Mouse (Mus musculus) stomach, postnatal 0 days (tissue): ENCODE results near the gene Tbc1d5. TPM values are rescaled to one million over a fixed set of nuclear protein-coding genes. Genes with fewer than 3 reads are reported as not detected.

Source experiments
- ATAC-seq: fragments of 200-750 bp; cut with Nextera tagmentation; 2 replicates; pipeline ENCODE4 v1.8.0; 2017; ENCODE audit not compliant: low FRiP score, low TSS enrichment
- DNase-seq: peaks from one replicate; pipeline ENCODE4 v3.0.0-alpha.2; 2016; ENCODE audit warnings: low spot score
- H3K27ac ChIP-seq: fragments of 300-500 bp; sonication (generic); replicated peaks from 2 replicates; pipeline ENCODE4 v1.5.1; 2014; ENCODE audit warnings: mild to moderate bottlenecking, control low read depth
- H3K27me3 ChIP-seq: fragments of 300-500 bp; sonication (generic); 2 replicates; pipeline ENCODE4 v1.6.1; 2014; ENCODE audit warnings: low read length; ENCODE audit not compliant: control insufficient read depth, insufficient read depth
- H3K36me3 ChIP-seq: fragments of 300-500 bp; sonication (generic); 2 replicates; pipeline ENCODE4 v1.6.1; 2014; ENCODE audit warnings: low read length, mixed read lengths; ENCODE audit not compliant: control insufficient read depth, insufficient read depth
- H3K4me1 ChIP-seq: fragments of 300-500 bp; sonication (generic); replicated peaks from 2 replicates; pipeline ENCODE4 v1.6.1; 2014; ENCODE audit warnings: antibody characterized with exemption; ENCODE audit not compliant: control insufficient read depth, insufficient read depth
- H3K4me2 ChIP-seq: fragments of 300-500 bp; sonication (generic); replicated peaks from 2 replicates; pipeline ENCODE4 v1.6.1; 2014; ENCODE audit warnings: low read depth, mild to moderate bottlenecking, control low read depth, moderate library complexity
- H3K4me3 ChIP-seq: fragments of 300-500 bp; sonication (generic); 2 replicates; pipeline ENCODE4 v1.5.1; 2014; ENCODE audit warnings: low read depth, low read length, control low read depth
- H3K9ac ChIP-seq: fragments of 300-500 bp; sonication (generic); 2 replicates; pipeline ENCODE4 v1.6.1; 2014; ENCODE audit warnings: mild to moderate bottlenecking, low read length, control low read depth, mixed read lengths
- H3K9me3 ChIP-seq: fragments of 300-500 bp; sonication (generic); 2 replicates; pipeline ENCODE4 v1.6.1; 2016; ENCODE audit warnings: low read length; ENCODE audit not compliant: control insufficient read depth
- CTCF ChIP-seq: IDR thresholded peaks from 2 replicates; pipeline ENCODE4 v1.5.1; 2016; ENCODE audit warnings: antibody characterized with exemption, low read depth, mild to moderate bottlenecking, moderate library complexity
- EP300 ChIP-seq: optimal IDR thresholded peaks from 2 replicates; pipeline ENCODE3; 2016; ENCODE audit warnings: antibody characterized with exemption
- WGBS: fragments of 180-500 bp; shearing (Covaris S2); extraction: QIAGEN DNeasy Blood & Tissue Kit; methylation state at CpG from one replicate; pipeline ENCODE4 v1.1.7; 2014; 5-methylcytosine and 5-hydroxymethylcytosine counted together
- polyA plus RNA-seq: library from polyadenylated mRNA; unstranded; fragments of >200 nt; fragmentation: Nextera tagmentation; extraction: Ambion mirVana; gene quantifications from 2 replicates; pipeline ENCODE4 v1.2.1, GENCODE M21; 2015

The Tbc1d5 gene
- polyA plus RNA-seq, 1 experiment from 2014 or later: 2.8 TPM

- H3K36me3 ChIP-seq: no peaks in the 10 kb centered on the region
- no peak for ATAC-seq
- no peak overlapping the region for H3K27ac ChIP-seq
- no peak for TF ChIP-seq EP300
- TF ChIP-seq CTCF: no peak
- H3K9ac ChIP-seq: no peak overlapping the region
- H3K9me3 ChIP-seq: no peaks in the 10 kb centered on the region
- H3K4me2 ChIP-seq: no peak overlapping the region
- H3K4me1 ChIP-seq: no peaks in the 10 kb centered on the region
- no peak overlapping the region for H3K4me3 ChIP-seq
- 91% methylated on average over 5 of the region's 5 CpGs for WGBS
- peak; percentile 20 for DNase-seq
- no peaks in the 10 kb centered on the region for H3K27me3 ChIP-seq
These were observed 19.9 kb downstream of the Tbc1d5 start for GRCm38 (mm10) chr17:51159261-51159660.

GRCm38 (mm10) chr17:51150999-51151398 lies 28.2 kb downstream of the Tbc1d5 start:
- TF ChIP-seq CTCF (no peak), EP300 (no peak)
- ATAC-seq (no peak), DNase-seq (no peak)
- Histone ChIP-seq H3K27me3 (no peaks in the 10 kb centered on the region), H3K4me2 (no peak overlapping the region), H3K27ac (no peak overlapping the region), H3K36me3 (no peaks in the 10 kb centered on the region), H3K4me3 (no peak overlapping the region), H3K9me3 (no peaks in the 10 kb centered on the region), H3K4me1 (no peaks in the 10 kb centered on the region), H3K9ac (no peak overlapping the region)
- 55% methylated on average over 3 of the region's 3 CpGs for WGBS

- Histone ChIP-seq H3K9ac (no peak overlapping the region), H3K4me2 (no peak overlapping the region), H3K4me3 (no peak overlapping the region), H3K36me3 (no peaks in the 10 kb centered on the region), H3K27ac (no peak overlapping the region), H3K27me3 (no peaks in the 10 kb centered on the region), H3K4me1 (no peaks in the 10 kb centered on the region), H3K9me3 (no peaks in the 10 kb centered on the region)
- WGBS: 90% methylated on average over 4 of the region's 4 CpGs
- no peak for ATAC-seq
- TF ChIP-seq EP300: no peak
- TF ChIP-seq CTCF: no peak
- no peak for DNase-seq
These were observed 34.2 kb downstream of the Tbc1d5 start for GRCm38 (mm10) chr17:51144983-51145382.

- TF ChIP-seq EP300: no peak
- no peak for TF ChIP-seq CTCF
- ATAC-seq (no peak), DNase-seq (no peak)
- H3K36me3 ChIP-seq: no peaks in the 10 kb centered on the region
- H3K27ac ChIP-seq: no peak overlapping the region
- no peaks in the 10 kb centered on the region for H3K4me1 ChIP-seq
- H3K4me2 ChIP-seq: no peak overlapping the region
- 67% methylated on average over 4 of the region's 4 CpGs for WGBS
- no peaks in the 10 kb centered on the region for H3K27me3 ChIP-seq
- H3K4me3 ChIP-seq: no peak overlapping the region
- H3K9me3 ChIP-seq: no peaks in the 10 kb centered on the region
- no peak overlapping the region for H3K9ac ChIP-seq
These were observed 37.1 kb downstream of the Tbc1d5 start for GRCm38 (mm10) chr17:51142095-51142494.

- Histone ChIP-seq H3K27ac (no peak overlapping the region), H3K4me3 (no peak overlapping the region), H3K27me3 (no peaks in the 10 kb centered on the region), H3K9ac (no peak overlapping the region), H3K9me3 (no peaks in the 10 kb centered on the region), H3K36me3 (no peaks in the 10 kb centered on the region), H3K4me1 (no peaks in the 10 kb centered on the region), H3K4me2 (no peak overlapping the region)
- whole genome bisulfite sequencing: 58% methylated on average over 2 of the region's 2 CpGs
- TF ChIP-seq EP300 (no peak), CTCF (peak; percentile 74)
- DNase-seq: no peak
- no peak for ATAC-seq
These were observed 68.0 kb downstream of the Tbc1d5 start for GRCm38 (mm10) chr17:51111194-51111593.

- no peak for DNase-seq
- Histone ChIP-seq H3K27ac (no peak overlapping the region), H3K4me3 (no peak overlapping the region), H3K4me1 (no peaks in the 10 kb centered on the region), H3K4me2 (no peak overlapping the region), H3K27me3 (no peaks in the 10 kb centered on the region), H3K9me3 (no peaks in the 10 kb centered on the region), H3K9ac (no peak overlapping the region), H3K36me3 (no peaks in the 10 kb centered on the region)
- ATAC-seq: no peak
- TF ChIP-seq EP300 (no peak), CTCF (no peak)
- WGBS: 64% methylated on average over 1 of the region's 1 CpGs
These were observed 74.9 kb downstream of the Tbc1d5 start for GRCm38 (mm10) chr17:51104294-51104693.
